Mouse (Mus musculus) CH12.LX (cell line): ENCODE measurements around the gene Grtp1.

Source experiments
- CTCF ChIP-seq, 2 experiments: IDR thresholded peaks in 1 of 2; conservative IDR thresholded peaks in 1 of 2; 2 replicates each; pipeline ENCODE4 v1.5.1; 2011 to 2012; ENCODE audit warnings: low read depth in 2 of 2, low read length in 2 of 2, improper control_type of control experiment in 1 of 2, inconsistent platforms in 1 of 2, mild to moderate bottlenecking in 1 of 2, moderate library complexity in 1 of 2
- KAT2A ChIP-seq: IDR thresholded peaks from 2 replicates; pipeline ENCODE4 v1.6.1; 2012; ENCODE audit warnings: low read length, improper control_type of control experiment, inconsistent platforms; ENCODE audit not compliant: insufficient replicate concordance
- MAZ ChIP-seq: IDR thresholded peaks from 2 replicates; pipeline ENCODE4 v1.6.1; 2012; ENCODE audit warnings: low read depth, mild to moderate bottlenecking, inconsistent platforms, low read length, improper control_type of control experiment, moderate library complexity
- PAX5 ChIP-seq: IDR thresholded peaks from 2 replicates; pipeline ENCODE4 v1.6.1; 2012; ENCODE audit warnings: low read length, inconsistent platforms, mixed read lengths
- POLR2A ChIP-seq: IDR thresholded peaks from 2 replicates; pipeline ENCODE4 v1.6.1; 2011; ENCODE audit warnings: low read depth, mild to moderate bottlenecking, improper control_type of control experiment, low read length
- SIN3A ChIP-seq: IDR thresholded peaks from 2 replicates; pipeline ENCODE4 v1.6.1; 2012; ENCODE audit warnings: low read length, improper control_type of control experiment, inconsistent platforms
- TBP ChIP-seq: conservative IDR thresholded peaks from 2 replicates; pipeline ENCODE4 v1.6.1; 2011; ENCODE audit warnings: low read depth, low read length, improper control_type of control experiment
- TCF12 ChIP-seq: IDR thresholded peaks from 2 replicates; pipeline ENCODE4 v1.6.1; 2014; ENCODE audit warnings: low read depth, mild to moderate bottlenecking, inconsistent platforms, low read length, improper control_type of control experiment

DNA sequence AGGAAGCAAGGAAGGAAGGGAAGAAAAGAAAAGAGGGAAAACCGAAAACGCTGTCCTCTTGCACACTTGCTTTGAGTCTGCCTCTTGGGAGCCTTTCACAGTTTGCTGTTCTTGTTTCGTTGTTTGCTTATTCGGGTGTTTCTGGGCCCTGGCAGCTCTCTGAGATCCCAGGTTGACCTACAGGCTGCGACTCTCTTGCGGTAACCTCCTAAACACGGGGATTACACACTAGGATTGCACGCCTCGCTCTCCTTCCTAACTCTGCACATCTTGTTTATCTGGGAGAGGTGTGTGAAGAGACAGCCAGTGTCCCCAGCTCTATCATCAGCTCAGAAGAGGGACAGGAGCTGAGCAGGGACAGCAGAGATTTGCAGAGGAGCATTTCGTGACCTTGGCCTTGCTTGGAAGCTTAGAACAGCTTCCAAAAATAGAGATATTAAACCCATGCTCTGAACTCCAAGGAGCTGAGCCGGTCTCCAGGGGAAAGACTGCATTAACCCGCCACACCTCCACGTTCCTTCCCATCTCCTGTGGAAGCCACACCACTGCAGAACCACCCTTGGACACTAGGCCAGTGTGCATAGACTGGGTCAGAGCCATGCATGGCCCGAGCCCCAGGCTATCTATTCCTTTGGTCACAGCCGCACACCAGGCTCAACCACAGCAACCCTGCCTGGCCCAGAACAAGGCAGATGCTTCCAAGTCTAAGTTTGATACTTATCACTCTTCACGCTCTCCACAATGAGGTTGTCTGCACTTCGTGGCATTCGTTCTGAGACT, 19.3 kb downstream of the Grtp1 start:
- TF ChIP-seq POLR2A (no peak), TBP (no peak), KAT2A (no peak), PAX5 (no peak), SIN3A (no peak), TCF12 (no peak), CTCF (conservative IDR thresholded peaks at IDR 0.05 in 1 of 2, IDR thresholded peaks at IDR 0.05 in 1 of 2; ENCODE audit: low read depth in 2 of 2, low read length in 2 of 2) (no peak), MAZ (no peak)
